Mouse (Mus musculus) hindbrain, embryonic 13.5 days (tissue): Measurements from ENCODE around the gene Gstcd. TPM values are rescaled to one million over a fixed set of nuclear protein-coding genes. Genes with fewer than 3 reads are reported as not detected.

Source experiments
- ATAC-seq: fragments of 200-750 bp; cut with Nextera tagmentation; 2 replicates; pipeline ENCODE4 v1.8.0; 2017; ENCODE audit warnings: moderate TSS enrichment; ENCODE audit not compliant: low FRiP score
- H3K27ac ChIP-seq: fragments of 300-500 bp; sonication (generic); 2 replicates; pipeline ENCODE4 v1.5.1; 2015; ENCODE audit warnings: inconsistent platforms, mild to moderate bottlenecking, moderate library complexity
- H3K27me3 ChIP-seq: fragments of 300-500 bp; sonication (generic); 2 replicates; pipeline ENCODE4 v1.6.1; 2015; ENCODE audit warnings: mild to moderate bottlenecking, inconsistent platforms
- H3K36me3 ChIP-seq: fragments of 300-500 bp; sonication (generic); 2 replicates; pipeline ENCODE4 v1.6.1; 2015; ENCODE audit warnings: mild to moderate bottlenecking, inconsistent platforms
- H3K4me1 ChIP-seq: fragments of 300-500 bp; sonication (generic); replicated peaks from 2 replicates; pipeline ENCODE4 v1.6.1; 2015; ENCODE audit warnings: inconsistent platforms
- H3K4me2 ChIP-seq: fragments of 300-500 bp; sonication (generic); 2 replicates; pipeline ENCODE4 v1.6.1; 2015; ENCODE audit warnings: inconsistent platforms, mild to moderate bottlenecking, moderate library complexity
- H3K4me3 ChIP-seq: fragments of 300-500 bp; sonication (generic); 2 replicates; pipeline ENCODE4 v1.5.1; 2015; ENCODE audit warnings: mild to moderate bottlenecking, inconsistent platforms
- H3K9ac ChIP-seq: fragments of 300-500 bp; sonication (generic); 2 replicates; pipeline ENCODE4 v1.6.1; 2015; ENCODE audit warnings: mild to moderate bottlenecking, inconsistent platforms
- H3K9me3 ChIP-seq: fragments of 300-500 bp; sonication (generic); 2 replicates; pipeline ENCODE4 v1.6.1; 2016; ENCODE audit warnings: inconsistent platforms
- WGBS: fragments of 180-500 bp; shearing (Covaris S2); methylation state at CpG from one replicate; pipeline ENCODE4 v1.1.7; 2015; 5-methylcytosine and 5-hydroxymethylcytosine counted together
- polyA plus RNA-seq: library from polyadenylated mRNA; unstranded; fragments of >200 nt; fragmentation: Nextera tagmentation; extraction: Ambion mirVana; gene quantifications from 2 replicates; pipeline ENCODE4 v1.2.1, GENCODE M21; 2015

Gstcd gene
- polyA plus RNA-seq, 1 experiment from 2014 or later, result 4.4 TPM

DNA sequence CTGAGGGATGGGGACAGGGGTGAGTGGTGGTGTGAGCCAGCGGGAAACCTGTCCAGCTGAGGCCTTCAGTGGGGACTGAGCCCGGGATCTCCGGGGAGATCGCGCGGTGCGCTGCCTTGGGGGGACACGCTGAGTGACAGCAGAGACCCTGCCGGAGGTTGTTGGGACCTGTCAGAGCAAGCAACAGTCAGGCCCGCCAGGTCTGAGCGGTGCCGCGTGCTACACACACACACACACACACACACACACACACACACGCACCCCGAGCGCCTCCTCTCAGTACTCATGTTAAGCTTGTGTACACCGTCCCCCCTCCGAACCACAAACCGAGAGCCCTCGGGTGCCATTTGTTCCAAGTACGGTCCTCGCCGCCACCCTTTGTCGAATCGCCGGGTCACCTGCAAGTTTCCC is 142.4 kb downstream of the Gstcd start:
- Histone ChIP-seq H3K4me1 (peaks cover 21% of the 10 kb centered on the region), H3K36me3 (no peaks in the 10 kb centered on the region), H3K4me3 (peak overlapping the region; percentile 56), H3K4me2 (peak overlapping the region; percentile 92), H3K27ac (no peak overlapping the region), H3K9me3 (no peaks in the 10 kb centered on the region), H3K27me3 (peaks cover 33% of the 10 kb centered on the region), H3K9ac (peak overlapping the region; percentile 75)
- under 1% methylated on average over 21 of the region's 26 CpGs for WGBS
- ATAC-seq, result peak; percentile 88

DNA sequence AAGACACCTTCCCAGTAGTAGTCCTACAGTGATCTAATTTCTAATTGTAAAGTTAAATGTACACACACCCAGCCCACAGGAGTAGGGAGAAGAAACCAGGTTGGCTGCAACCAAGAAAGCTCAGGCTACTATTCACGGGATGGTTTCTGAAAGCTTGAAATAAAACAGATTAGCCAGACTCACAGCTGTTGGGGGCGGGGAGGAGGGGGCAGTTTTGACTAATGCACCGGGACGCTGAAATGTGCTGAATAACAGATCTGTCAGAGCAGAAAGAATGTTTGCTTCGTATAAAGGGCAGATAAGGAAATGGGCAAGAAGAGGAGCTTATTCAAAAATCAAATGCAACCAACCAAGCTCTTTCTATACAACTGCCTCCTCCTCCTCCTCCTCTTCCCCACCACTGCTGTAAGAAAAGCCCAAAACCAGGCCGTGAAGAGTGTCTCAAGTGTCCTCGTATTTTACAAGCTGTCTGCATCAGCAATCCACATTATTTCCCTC is 143.5 kb downstream of the Gstcd start:
- Histone ChIP-seq H3K4me2 (peak overlapping the region; percentile 92), H3K4me3 (peak overlapping the region; percentile 56), H3K27ac (no peak overlapping the region), H3K27me3 (peaks cover 33% of the 10 kb centered on the region), H3K36me3 (no peaks in the 10 kb centered on the region), H3K4me1 (peaks cover 21% of the 10 kb centered on the region), H3K9me3 (no peaks in the 10 kb centered on the region), H3K9ac (no peak overlapping the region)
- no peak for ATAC-seq
- WGBS, result 17% methylated on average over 7 of the region's 7 CpGs

DNA sequence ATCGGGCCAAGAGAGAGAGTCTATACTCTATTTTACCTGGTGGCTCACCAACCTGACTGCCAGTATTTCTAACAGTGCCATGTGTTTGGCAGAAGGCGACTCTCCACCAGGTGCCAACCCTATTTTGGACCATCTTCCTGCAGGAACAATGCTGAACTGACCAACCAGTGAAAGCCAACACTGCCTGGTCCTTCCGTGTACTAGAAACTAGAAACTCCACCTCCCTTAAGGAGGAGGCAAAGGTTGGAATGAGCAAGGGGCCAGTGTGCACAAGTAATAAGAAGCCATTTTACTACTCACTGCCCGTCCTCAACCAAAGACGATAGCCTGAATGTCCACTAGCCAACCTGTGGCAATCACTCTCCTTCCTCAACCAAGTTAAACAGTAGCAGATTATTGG is 145.7 kb downstream of the Gstcd start:
- no peak overlapping the region for H3K27ac ChIP-seq
- H3K4me2 ChIP-seq, result no peak overlapping the region
- no peak overlapping the region for H3K9ac ChIP-seq
- H3K36me3 ChIP-seq, result no peaks in the 10 kb centered on the region
- peaks cover 21% of the 10 kb centered on the region for H3K4me1 ChIP-seq
- 91% methylated on average over 5 of the region's 5 CpGs for WGBS
- no peak for ATAC-seq
- H3K4me3 ChIP-seq, result no peak overlapping the region
- no peaks in the 10 kb centered on the region for H3K9me3 ChIP-seq
- peaks cover 33% of the 10 kb centered on the region for H3K27me3 ChIP-seq

DNA sequence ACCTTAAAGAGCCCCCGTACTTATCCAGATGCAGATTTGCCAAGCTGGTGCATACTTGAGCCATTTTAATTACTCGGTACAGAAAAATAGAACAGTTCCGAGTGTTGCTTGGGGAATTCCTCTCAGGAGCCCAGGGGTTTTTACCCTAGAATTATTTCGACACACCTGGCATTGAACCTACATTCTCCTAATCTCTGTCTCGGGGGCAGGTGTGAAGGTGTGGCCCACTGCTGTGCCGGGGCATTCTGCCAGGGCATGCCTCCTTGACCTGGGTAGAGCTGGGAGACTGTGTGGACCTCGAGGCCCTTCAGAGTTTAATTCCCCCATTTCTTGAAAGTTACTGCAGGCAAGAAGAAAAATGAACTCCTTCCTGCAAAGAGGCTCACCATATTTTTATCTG is 146.2 kb downstream of the Gstcd start:
- no peak overlapping the region for H3K27ac ChIP-seq
- H3K9ac ChIP-seq, result no peak overlapping the region
- no peaks in the 10 kb centered on the region for H3K9me3 ChIP-seq
- H3K4me1 ChIP-seq, result peaks cover 21% of the 10 kb centered on the region
- H3K4me3 ChIP-seq, result no peak overlapping the region
- H3K27me3 ChIP-seq, result peaks cover 32% of the 10 kb centered on the region
- no peaks in the 10 kb centered on the region for H3K36me3 ChIP-seq
- no peak overlapping the region for H3K4me2 ChIP-seq
- 92% methylated on average over 7 of the region's 7 CpGs for WGBS
- ATAC-seq, result no peak

DNA sequence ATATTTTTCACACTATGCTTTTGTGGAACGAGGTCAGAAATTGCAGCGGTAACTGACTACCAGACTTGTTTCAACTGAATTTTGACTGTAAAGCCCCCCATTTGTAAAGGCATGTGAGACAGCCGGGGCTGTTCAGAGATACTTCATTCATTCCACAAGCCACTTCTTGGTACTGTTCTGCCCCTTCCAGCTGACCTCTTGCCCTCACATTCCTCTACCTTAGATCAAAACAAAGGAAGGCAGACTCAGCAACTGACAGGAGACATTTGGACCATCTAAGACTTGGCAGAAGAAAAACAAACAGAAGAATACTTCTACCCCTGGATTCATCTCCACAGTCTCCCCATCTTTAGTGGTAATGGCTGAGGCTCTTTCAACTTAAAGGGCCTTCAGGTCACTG is 147.2 kb downstream of the Gstcd start:
- H3K36me3 ChIP-seq, result no peaks in the 10 kb centered on the region
- H3K27ac ChIP-seq, result no peak overlapping the region
- 41% methylated on average over 3 of the region's 3 CpGs for WGBS
- no peak for ATAC-seq
- no peak overlapping the region for H3K4me3 ChIP-seq
- H3K9ac ChIP-seq, result no peak overlapping the region
- peaks cover 15% of the 10 kb centered on the region for H3K4me1 ChIP-seq
- no peaks in the 10 kb centered on the region for H3K9me3 ChIP-seq
- peaks cover 27% of the 10 kb centered on the region for H3K27me3 ChIP-seq
- H3K4me2 ChIP-seq, result no peak overlapping the region

DNA sequence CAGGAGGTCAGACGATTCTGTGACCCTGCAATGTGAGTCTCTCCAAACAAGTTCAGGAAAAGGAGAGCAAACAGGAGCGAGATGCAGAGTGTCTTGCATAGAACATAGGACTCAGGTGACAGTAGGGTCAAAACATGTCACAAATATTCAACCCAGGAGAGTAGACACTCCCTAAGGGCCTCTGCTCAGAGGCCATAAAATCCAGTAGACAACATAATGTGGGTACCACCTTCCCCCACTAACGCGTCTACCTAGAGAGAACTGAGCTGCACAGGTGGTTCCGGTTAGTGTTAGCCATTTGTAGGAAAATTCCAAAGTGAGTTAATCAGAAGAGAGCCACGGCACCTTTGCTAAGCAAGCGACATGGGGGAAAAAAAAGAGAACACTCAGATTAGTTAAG is 147.6 kb downstream of the Gstcd start:
- no peak overlapping the region for H3K9ac ChIP-seq
- no peak overlapping the region for H3K4me3 ChIP-seq
- H3K36me3 ChIP-seq, result no peaks in the 10 kb centered on the region
- H3K4me1 ChIP-seq, result peaks cover 11% of the 10 kb centered on the region
- peaks cover 23% of the 10 kb centered on the region for H3K27me3 ChIP-seq
- 63% methylated on average over 7 of the region's 7 CpGs for WGBS
- H3K4me2 ChIP-seq, result no peak overlapping the region
- no peaks in the 10 kb centered on the region for H3K9me3 ChIP-seq
- no peak overlapping the region for H3K27ac ChIP-seq
- no peak for ATAC-seq

DNA sequence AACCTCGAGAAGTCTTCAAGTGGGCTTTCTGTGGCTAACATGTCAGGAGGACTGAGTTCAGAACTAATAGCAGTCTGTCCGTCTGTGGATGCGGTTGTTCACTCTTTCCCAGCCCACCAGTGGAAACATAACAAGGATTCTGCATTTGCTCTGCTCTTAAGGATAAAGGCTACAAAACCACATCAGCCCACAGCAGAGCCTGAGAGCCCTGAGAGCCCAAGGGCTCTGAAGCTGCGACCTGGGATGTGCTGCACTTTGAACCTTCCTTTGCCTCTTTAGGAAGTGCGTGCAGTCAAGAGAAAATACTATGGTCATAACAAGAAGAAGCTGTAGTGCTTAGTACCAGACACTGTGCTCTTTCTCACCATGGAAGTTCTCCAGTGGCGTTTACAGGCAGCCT is 149.1 kb downstream of the Gstcd start:
- no peak overlapping the region for H3K4me2 ChIP-seq
- WGBS, result 90% methylated on average over 6 of the region's 6 CpGs
- no peaks in the 10 kb centered on the region for H3K36me3 ChIP-seq
- H3K9ac ChIP-seq, result no peak overlapping the region
- H3K4me1 ChIP-seq, result no peaks in the 10 kb centered on the region
- no peaks in the 10 kb centered on the region for H3K9me3 ChIP-seq
- peaks cover 10% of the 10 kb centered on the region for H3K27me3 ChIP-seq
- H3K4me3 ChIP-seq, result no peak overlapping the region
- ATAC-seq, result no peak
- no peak overlapping the region for H3K27ac ChIP-seq

DNA sequence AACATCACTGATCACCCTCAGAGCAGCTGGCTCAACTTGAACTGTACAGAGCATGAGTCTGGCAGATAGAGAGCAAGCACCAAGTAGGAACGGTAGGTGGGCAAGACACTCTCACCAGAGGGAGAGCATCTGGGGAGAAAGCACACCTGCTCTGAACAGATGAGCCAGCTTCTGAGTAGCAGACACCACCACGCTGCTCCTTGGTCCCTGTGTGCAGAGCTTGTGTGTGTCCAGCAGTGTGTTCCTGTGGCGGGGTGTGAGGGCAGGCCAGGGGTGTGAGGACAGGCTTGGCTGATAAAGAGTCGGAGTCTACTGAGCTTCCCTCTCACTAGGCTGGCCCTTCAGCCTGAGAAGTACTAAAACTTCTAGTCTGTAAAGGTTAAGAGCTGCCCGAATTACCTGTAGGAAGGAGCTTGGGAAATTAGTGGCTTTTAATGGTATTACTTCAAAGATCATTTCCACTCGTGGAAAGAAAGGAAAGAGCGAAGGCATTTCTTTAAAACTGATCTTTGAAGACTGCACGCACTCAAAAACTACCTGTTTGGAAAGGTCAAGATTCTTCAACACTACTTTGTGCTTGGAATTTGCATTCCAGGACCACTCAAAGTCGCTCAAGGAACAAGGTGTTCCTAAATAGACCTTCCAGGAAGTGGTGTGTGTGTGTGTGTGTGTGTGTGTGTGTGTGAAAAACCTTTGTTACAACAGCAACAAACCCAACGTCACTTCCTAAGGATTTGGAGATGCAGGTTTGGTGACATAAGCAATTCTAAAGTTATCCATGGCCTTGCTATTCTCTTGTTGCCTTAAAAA is 151.4 kb downstream of the Gstcd start:
- no peak overlapping the region for H3K4me3 ChIP-seq
- no peaks in the 10 kb centered on the region for H3K36me3 ChIP-seq
- no peaks in the 10 kb centered on the region for H3K4me1 ChIP-seq
- no peak overlapping the region for H3K4me2 ChIP-seq
- ATAC-seq, result no peak
- H3K27ac ChIP-seq, result no peak overlapping the region
- no peaks in the 10 kb centered on the region for H3K9me3 ChIP-seq
- H3K9ac ChIP-seq, result no peak overlapping the region
- H3K27me3 ChIP-seq, result no peaks in the 10 kb centered on the region
- WGBS, result 90% methylated on average over 10 of the region's 10 CpGs

DNA sequence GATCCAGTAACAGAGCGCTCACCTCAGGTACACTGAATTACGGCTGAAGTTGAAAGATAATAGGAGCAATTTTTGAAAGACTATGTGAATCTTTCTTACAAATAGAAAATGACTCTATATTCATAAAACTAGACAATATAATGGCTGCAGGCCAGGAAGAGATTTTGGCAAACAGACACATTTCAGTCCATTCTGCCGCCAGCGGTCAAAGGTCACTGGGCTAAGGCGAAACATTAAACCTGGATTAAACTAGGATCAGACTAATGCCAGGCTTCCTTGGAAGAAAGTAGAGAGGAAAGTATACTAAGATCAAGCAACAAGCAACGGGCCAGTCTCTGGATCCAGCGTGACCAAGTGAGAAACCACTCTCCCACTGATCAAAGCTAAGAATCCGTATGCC is 152.8 kb downstream of the Gstcd start:
- H3K27ac ChIP-seq, result no peak overlapping the region
- no peaks in the 10 kb centered on the region for H3K27me3 ChIP-seq
- ATAC-seq, result no peak
- no peaks in the 10 kb centered on the region for H3K4me1 ChIP-seq
- WGBS, result 85% methylated on average over 8 of the region's 8 CpGs
- no peak overlapping the region for H3K4me2 ChIP-seq
- no peaks in the 10 kb centered on the region for H3K9me3 ChIP-seq
- H3K36me3 ChIP-seq, result no peaks in the 10 kb centered on the region
- no peak overlapping the region for H3K9ac ChIP-seq
- H3K4me3 ChIP-seq, result no peak overlapping the region

DNA sequence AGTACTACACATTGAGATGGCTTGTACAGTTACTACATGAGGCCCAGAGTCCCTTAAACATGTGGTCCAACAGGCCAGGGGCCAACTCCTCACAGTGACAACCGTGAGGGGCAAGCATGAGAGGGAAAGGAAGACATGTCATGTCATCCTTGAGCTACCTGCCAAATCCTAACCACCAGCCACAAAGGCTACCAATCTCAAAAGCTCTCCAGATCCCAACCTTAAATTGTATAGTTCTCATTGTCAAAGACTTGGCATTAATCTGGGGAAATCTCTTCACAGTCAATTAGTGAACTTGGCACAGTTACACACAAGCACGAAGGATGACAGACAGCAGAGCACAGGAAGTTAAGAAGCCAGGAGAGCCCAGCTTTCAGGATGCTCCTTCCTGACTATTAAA is 157.2 kb downstream of the Gstcd start:
- H3K27ac ChIP-seq, result no peak overlapping the region
- no peak overlapping the region for H3K4me3 ChIP-seq
- no peaks in the 10 kb centered on the region for H3K4me1 ChIP-seq
- no peaks in the 10 kb centered on the region for H3K27me3 ChIP-seq
- WGBS, result 62% methylated on average over 2 of the region's 2 CpGs
- H3K4me2 ChIP-seq, result no peak overlapping the region
- no peaks in the 10 kb centered on the region for H3K36me3 ChIP-seq
- H3K9ac ChIP-seq, result no peak overlapping the region
- no peaks in the 10 kb centered on the region for H3K9me3 ChIP-seq
- ATAC-seq, result peak; percentile 57; the same call in 1 of the 2 replicates

Other genes starting within 250 kb of the Gstcd start
- 22.1 and 27.8 TPM in 2 replicates for gene Npnt, start 141.7 kb downstream of the Gstcd start, polyA plus RNA-seq
- gene Ints12, start 193 bp downstream of the Gstcd start, polyA plus RNA-seq, result 21.4 and 23.1 TPM in 2 replicates
- 0.03 TPM in 1 of 2 replicates, not detected in the other for gene Arhgef38, start 142.9 kb upstream of the Gstcd start, polyA plus RNA-seq
- 75.1 and 78.6 TPM in 2 replicates for gene Ppa2, start 218.1 kb upstream of the Gstcd start, polyA plus RNA-seq